Mouse (Mus musculus) kidney, postnatal 4 days (tissue): ENCODE data around the gene Olfr392.

ENCODE experiments used
- DNase-seq, 2 experiments: peaks; one replicate each; pipeline ENCODE4 v3.0.0; 2021; ENCODE audit warnings: mixed read lengths in 2 of 2

Olfr392 gene

GRCm38 (mm10) chr11:73816949-73817348 lies at the start of gene Olfr392:
Gene Olfr392, minus strand, starts transcription at chr11:73817049.
- DNase-seq: no peak

DNA sequence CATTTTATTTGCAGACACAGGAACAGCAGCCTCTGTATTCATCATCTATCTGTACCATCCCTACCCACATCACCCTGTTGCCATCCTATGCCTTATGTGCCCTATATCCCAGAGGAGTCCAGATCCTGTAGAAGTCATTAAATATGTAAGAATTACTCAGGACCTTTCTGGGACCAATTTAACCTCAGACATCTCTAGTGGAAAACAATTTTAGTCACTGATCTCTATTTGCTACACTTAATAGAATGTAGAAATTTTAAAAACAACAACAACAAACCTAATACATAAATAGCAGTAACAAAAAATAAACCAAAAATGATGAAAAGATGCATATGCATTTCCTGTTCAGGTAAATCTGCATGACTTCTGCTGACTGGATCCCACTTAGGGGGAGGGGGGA lies 34.5 kb upstream of the Olfr392 start, which contains the start of gene Olfr393:
Gene Olfr393, minus strand, starts transcription at position 101 of the 400 bp plus-strand sequence.
- DNase-seq: no peak

DNA sequence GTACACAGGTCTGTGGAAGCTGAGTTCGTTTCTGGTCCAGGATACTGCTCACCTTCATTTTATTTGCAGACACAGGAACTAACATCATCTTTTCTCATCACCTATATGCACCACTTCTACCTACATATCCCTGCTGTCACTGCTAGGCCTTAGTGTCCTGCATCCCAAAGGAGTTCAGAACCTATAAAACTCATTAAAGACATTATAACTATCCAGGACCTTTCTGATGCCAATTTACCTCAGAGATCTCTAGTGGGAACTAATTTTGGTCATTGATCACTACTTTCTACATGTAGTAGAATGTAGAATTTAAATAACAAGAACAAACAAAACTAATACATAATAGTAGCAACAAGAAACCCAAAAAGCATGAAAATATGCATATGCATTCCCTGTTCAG lies 13.9 kb downstream of the Olfr392 start, which contains the start of gene Olfr391-ps:
Gene Olfr391-ps, minus strand, starts transcription at position 101 of the 400 bp plus-strand sequence.
- no peak for DNase-seq

GRCm38 (mm10) chr11:73782664-73783063 lies 34.2 kb downstream of the Olfr392 start, which contains the start of gene Olfr390:
Gene Olfr390, plus strand, starts transcription at chr11:73782964.
- no peak for DNase-seq

DNA sequence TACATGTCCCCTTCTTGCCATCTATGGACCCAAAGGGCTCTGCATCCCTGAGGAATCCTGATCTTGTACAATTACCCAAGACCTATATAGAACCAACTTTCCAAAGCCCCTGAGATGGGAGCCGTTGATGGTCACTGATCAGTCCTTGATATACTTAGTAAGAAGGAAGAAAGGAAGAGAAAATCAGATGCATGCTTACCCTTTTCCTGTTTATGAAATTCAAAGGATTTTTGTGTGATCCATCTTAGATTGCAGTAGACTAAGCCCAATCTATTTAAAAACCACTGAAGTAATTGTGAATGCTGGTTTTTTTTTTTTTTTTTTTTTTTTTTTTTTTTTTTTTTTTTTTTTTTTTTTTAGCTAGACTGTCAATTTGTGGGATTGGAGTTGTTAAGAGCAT lies 36.2 kb downstream of the Olfr392 start, which contains the start of gene Olfr389:
Gene Olfr389, minus strand, starts transcription at position 101 of the 400 bp plus-strand sequence.
- DNase-seq: no peak
